Mouse (Mus musculus): ENCODE measurements at regions not wholly inside any gene's neighbourhood (a gene's known extent, or its start where the extent isn't known, plus 50 kb on each side); places are given as distances from the start of the nearest gene placed in this dataset.

- no peak for TF ChIP-seq CTCF (IDR thresholded peaks at IDR 0.05; ENCODE audit: borderline replicate concordance, insufficient read depth, low read depth, low read length)
- TF ChIP-seq POLR2A (IDR thresholded peaks at IDR 0.05; ENCODE audit: borderline replicate concordance, insufficient read depth, low read length): no peak
Observed at GRCm38 (mm10) chr10:67430805-67431204, 104.5 kb upstream of the Egr2 start.
